Mouse (Mus musculus): ENCODE data around the gene Pmf1. TPM values are rescaled to one million over a fixed set of nuclear protein-coding genes. Genes with fewer than 3 reads are reported as not detected.

The Pmf1 gene
- total RNA-seq (2021), result 10 to 100 TPM; 10.9 to 11.6 TPM
- long read RNA-seq, partial matches to known transcripts, result 0 of 3 reads
- long read RNA-seq, other reads (novel, unspliced or antisense), result 1 of 3 reads

- DNase-seq (ENCODE audit: low spot score in 2 of 2), result peak; percentile 90 to 91
Measured at GRCm38 (mm10) chr3:88409741-88410644, at the start of gene Pmf1. Gene Pmf1 (minus strand): TSS chr3:88410331.

- DNase-seq (ENCODE audit: low spot score in 2 of 2), result no peak
Measured at GRCm38 (mm10) chr3:88458778-88459219, 48.7 kb upstream of the Pmf1 start.

GRCm38 (mm10) chr3:88456746-88457532, 46.8 kb upstream of the Pmf1 start:
- DNase-seq (ENCODE audit: low spot score in 2 of 2), result no peak

- no peak for DNase-seq (ENCODE audit: low spot score in 2 of 2)
Measured at GRCm38 (mm10) chr3:88456313-88456712, 46.2 kb upstream of the Pmf1 start.

- DNase-seq (ENCODE audit: low spot score in 2 of 2), result no peak
Measured at GRCm38 (mm10) chr3:88455588-88456264, 45.6 kb upstream of the Pmf1 start.

GRCm38 (mm10) chr3:88454762-88455587, 44.8 kb upstream of the Pmf1 start:
- no peak for DNase-seq (ENCODE audit: low spot score in 2 of 2)

GRCm38 (mm10) chr3:88453986-88454385, 43.9 kb upstream of the Pmf1 start:
- DNase-seq (ENCODE audit: low spot score in 2 of 2), result no peak

GRCm38 (mm10) chr3:88453369-88453768, 43.2 kb upstream of the Pmf1 start:
- DNase-seq (ENCODE audit: low spot score in 2 of 2), result no peak

GRCm38 (mm10) chr3:88452716-88453115, 42.6 kb upstream of the Pmf1 start:
- no peak for DNase-seq (ENCODE audit: low spot score in 2 of 2)

- DNase-seq (ENCODE audit: low spot score in 2 of 2), result no peak
Measured at GRCm38 (mm10) chr3:88452246-88452645, 42.1 kb upstream of the Pmf1 start.

GRCm38 (mm10) chr3:88450379-88451131, 40.4 kb upstream of the Pmf1 start:
- DNase-seq (ENCODE audit: low spot score in 2 of 2), result no peak

GRCm38 (mm10) chr3:88449395-88450023, 39.4 kb upstream of the Pmf1 start:
- DNase-seq (ENCODE audit: low spot score in 2 of 2), result peak; percentile 37

- DNase-seq (ENCODE audit: low spot score in 2 of 2), result no peak
Measured at GRCm38 (mm10) chr3:88448443-88448842, 38.3 kb upstream of the Pmf1 start.

GRCm38 (mm10) chr3:88447676-88448183, 37.6 kb upstream of the Pmf1 start:
- DNase-seq (ENCODE audit: low spot score in 2 of 2), result no peak

- no peak for DNase-seq (ENCODE audit: low spot score in 2 of 2)
Measured at GRCm38 (mm10) chr3:88446471-88447123, 36.5 kb upstream of the Pmf1 start.

- DNase-seq (ENCODE audit: low spot score in 2 of 2), result no peak
Measured at GRCm38 (mm10) chr3:88442888-88443287, 32.8 kb upstream of the Pmf1 start.

GRCm38 (mm10) chr3:88442488-88442887, 32.4 kb upstream of the Pmf1 start:
- DNase-seq (ENCODE audit: low spot score in 2 of 2), result no peak

All from layer of hippocampus, postnatal 10 days (tissue).